Mouse (Mus musculus): ENCODE data around the gene Kdm2b. TPM values are rescaled to one million over a fixed set of nuclear protein-coding genes. Genes with fewer than 3 reads are reported as not detected.

Gene Kdm2b
- total and polyA plus RNA-seq, 3 experiments = 29.2 to 48.9 TPM; not detected in 1

DNA sequence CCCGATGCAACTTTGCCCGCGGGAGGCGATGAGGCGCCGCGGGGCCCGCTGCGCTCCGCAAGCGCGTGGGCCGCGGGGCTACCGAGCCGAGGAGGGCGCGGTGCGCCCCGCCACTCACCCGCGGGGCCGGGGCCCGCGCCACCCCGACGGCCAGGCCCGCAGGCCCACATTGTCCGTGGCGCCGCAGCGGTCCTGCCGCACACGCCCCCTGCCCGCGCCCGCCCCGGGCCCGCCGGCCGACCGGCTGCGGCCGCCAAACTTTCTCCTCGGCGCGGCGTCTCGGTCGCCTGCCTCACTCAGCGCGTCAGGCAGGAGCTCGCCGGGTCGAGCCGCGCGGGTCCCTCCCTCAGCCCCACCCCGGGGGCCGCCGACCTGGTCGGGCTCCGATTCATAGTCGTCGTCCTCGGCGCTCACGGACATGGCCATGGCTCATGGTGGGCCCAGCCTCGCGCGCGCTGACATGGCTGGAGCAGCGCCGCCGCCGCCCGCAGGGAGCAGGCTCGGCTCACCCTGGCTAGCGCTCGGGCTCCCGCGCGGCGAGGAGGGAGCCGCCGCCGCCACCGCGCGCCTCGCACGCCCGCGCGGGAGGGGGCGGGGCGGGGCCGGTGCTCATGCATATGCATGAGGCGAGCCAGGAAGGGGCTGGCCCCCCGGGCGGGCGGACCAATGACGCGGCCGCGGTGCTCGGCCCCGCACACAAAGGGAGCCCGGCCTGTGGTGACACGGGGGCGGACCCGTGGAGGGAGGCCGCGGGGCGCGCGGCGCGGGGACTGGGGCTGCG lies 89.7 kb downstream of the Kdm2b start (continued):
- no peak for TF ChIP-seq POLR2AphosphoS2 (IDR thresholded peaks at IDR 0.05; ENCODE audit: low read length)
- TF ChIP-seq NRF1 (IDR thresholded peaks at IDR 0.05; ENCODE audit: insufficient read depth, low read depth, low read length, poor library complexity, severe bottlenecking) = peak; percentile 41; the same call in 1 of the 2 replicates
- TF ChIP-seq RCOR1 (IDR thresholded peaks at IDR 0.05; ENCODE audit: low read depth, low read length) = no peak
- no peak for TF ChIP-seq POLR2AphosphoS5 (IDR thresholded peaks at IDR 0.05; ENCODE audit: borderline replicate concordance, low read depth, low read length)
- peak; percentile 49; the same call in 1 of the 2 replicates for TF ChIP-seq MAX (IDR thresholded peaks at IDR 0.05; ENCODE audit: low read length)
- no peak for TF ChIP-seq USF1 (IDR thresholded peaks at IDR 0.05; ENCODE audit: low read depth, low read length)
- TF ChIP-seq GABPA (IDR thresholded peaks at IDR 0.05; ENCODE audit: low read depth, low read length) = no peak
- no peak for TF ChIP-seq ETS1 (IDR thresholded peaks at IDR 0.05; ENCODE audit: low read depth, low read length)
- no peak for TF ChIP-seq RAD21 (IDR thresholded peaks at IDR 0.05; ENCODE audit: low read depth, low read length)
- no peak for TF ChIP-seq TCF12 (IDR thresholded peaks at IDR 0.05; ENCODE audit: low read depth, low read length)
- TF ChIP-seq MYC (IDR thresholded peaks at IDR 0.05; ENCODE audit: low read depth, low read length) = no peak
- TF ChIP-seq E2F4 (IDR thresholded peaks at IDR 0.05; ENCODE audit: borderline replicate concordance, low read depth, low read length) = no peak
- no peak for TF ChIP-seq TAL1 (IDR thresholded peaks at IDR 0.05; ENCODE audit: low read length)
- peak; percentile 60 for TF ChIP-seq NELFE (IDR thresholded peaks at IDR 0.05; ENCODE audit: low read depth, low read length)
- no peak for TF ChIP-seq UBTF (IDR thresholded peaks at IDR 0.05; ENCODE audit: borderline replicate concordance, insufficient read depth, low read depth, low read length)
- TF ChIP-seq ZNF384 (IDR thresholded peaks at IDR 0.05; ENCODE audit: low read depth, low read length) = no peak
- 0 out of 2 replicates have a peak, but pooled peaks have one; percentile 45 for TF ChIP-seq ZMIZ1 (IDR thresholded peaks at IDR 0.05; ENCODE audit: low read depth, low read length)
- TF ChIP-seq BHLHE40 (IDR thresholded peaks at IDR 0.05; ENCODE audit: borderline replicate concordance, low read depth, low read length) = no peak

DNA sequence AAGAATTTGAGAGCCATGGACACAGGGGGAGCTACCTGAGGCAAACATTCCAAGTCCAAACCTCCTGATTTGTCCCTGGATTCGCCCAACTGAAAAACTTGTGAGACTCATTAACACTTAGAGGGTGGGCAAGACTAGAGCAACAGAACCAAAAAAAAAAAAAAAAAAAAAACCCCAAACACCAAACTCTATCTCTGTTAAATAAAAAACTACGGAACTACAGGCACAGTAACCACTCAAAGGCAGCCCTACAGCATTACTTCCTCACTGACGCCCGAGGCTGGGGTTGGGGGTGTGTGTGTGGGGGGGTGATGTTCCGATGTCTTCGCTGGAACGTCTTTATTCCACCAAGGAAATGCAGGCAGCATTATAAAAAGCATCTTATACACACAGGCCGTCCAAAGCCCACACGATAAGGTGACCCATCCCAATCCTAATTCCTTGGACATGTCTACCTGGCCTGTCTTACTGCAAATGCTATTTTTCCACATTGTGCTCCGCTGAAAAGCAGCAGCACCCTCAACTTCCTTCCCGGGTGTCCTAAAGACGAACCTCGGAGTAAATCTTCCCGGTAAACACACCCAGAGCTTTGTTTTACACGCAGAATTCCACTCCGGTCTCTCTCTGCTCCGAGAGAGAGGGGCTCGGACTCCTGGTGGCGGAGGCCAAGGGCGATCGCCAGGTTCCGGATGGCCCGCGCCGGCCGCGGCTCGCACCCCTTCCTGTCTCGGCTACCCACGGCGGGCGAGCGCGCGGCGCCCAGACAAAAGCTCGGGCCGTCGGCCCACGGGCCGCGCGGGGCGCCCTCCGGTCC lies 90.5 kb downstream of the Kdm2b start:
- peak overlapping the region; percentile 82 to 99 for H3K4me3 ChIP-seq (ENCODE audit: control insufficient read depth in 1 of 2, insufficient read depth in 1 of 2, low read depth in 2 of 2, low read length in 2 of 2)
- H3K79me2 ChIP-seq (ENCODE audit: control insufficient read depth, insufficient read depth, low read length, poor library complexity) = peaks cover 26% of the 10 kb centered on the region
- H3K27me3 ChIP-seq (ENCODE audit: control insufficient read depth in 1 of 2, insufficient read depth in 2 of 2, low read length in 2 of 2) = no peaks in the 10 kb centered on the region
- H3K9ac ChIP-seq (ENCODE audit: control insufficient read depth, low read depth, low read length, poor library complexity, severe bottlenecking) = peak overlapping the region; percentile 93
- peaks cover 0 to 30% of the 10 kb centered on the region in 2 experiments; a peak in 2 of 4 replicates for H3K36me3 ChIP-seq (ENCODE audit: control insufficient read depth in 1 of 2, insufficient read depth in 2 of 2, low read length in 2 of 2)
- peak overlapping the region; percentile 52; the same call in 1 of the 2 replicates for H3K27ac ChIP-seq (ENCODE audit: control insufficient read depth, low read depth, low read length)
- DNase-seq (ENCODE audit: low read depth, low spot score) = peak; percentile 80
- peaks cover 11 to 33% of the 10 kb centered on the region in 2 experiments for H3K4me1 ChIP-seq (ENCODE audit: control insufficient read depth in 1 of 2, insufficient read depth in 2 of 2, low read length in 2 of 2)
- H3K9me3 ChIP-seq (replicated peaks; ENCODE audit: insufficient read depth, low read length) = no peaks in the 10 kb centered on the region
- TF ChIP-seq JUND (IDR thresholded peaks at IDR 0.05; ENCODE audit: low read depth, low read length) (no peak), ZKSCAN1 (IDR thresholded peaks at IDR 0.05; ENCODE audit: low read depth, low read length) (no peak), GATA1 (IDR thresholded peaks at IDR 0.05; ENCODE audit: low read depth, low read length) (no peak), NELFE (IDR thresholded peaks at IDR 0.05; ENCODE audit: low read depth, low read length) (no peak), MYC (IDR thresholded peaks at IDR 0.05; ENCODE audit: low read depth, low read length) (no peak), USF2 (IDR thresholded peaks at IDR 0.05; ENCODE audit: borderline replicate concordance in 1 of 2, insufficient read depth in 1 of 2, low read depth in 1 of 2, low read length in 2 of 2) (no peak), POLR2A (IDR thresholded peaks at IDR 0.05; ENCODE audit: control insufficient read depth in 1 of 2, insufficient read depth in 1 of 2, low read depth in 1 of 2, low read length in 2 of 2, poor library complexity in 1 of 2) (no peak), UBTF (IDR thresholded peaks at IDR 0.05; ENCODE audit: borderline replicate concordance, insufficient read depth, low read depth, low read length) (peak; percentile 25; the same call in 1 of the 2 replicates), TAL1 (IDR thresholded peaks at IDR 0.05; ENCODE audit: low read length) (no peak), KAT2A (conservative IDR thresholded peaks at IDR 0.05; ENCODE audit: low read depth, low read length) (no peak), SIN3A (IDR thresholded peaks at IDR 0.05; ENCODE audit: low read length) (0 out of 2 replicates have a peak, but pooled peaks have one; percentile 22), MAZ (IDR thresholded peaks at IDR 0.05; ENCODE audit: low read depth, low read length) (no peak; the same call in 1 of the 2 replicates), HCFC1 (IDR thresholded peaks at IDR 0.05; ENCODE audit: low read depth, low read length) (no peak), USF1 (IDR thresholded peaks at IDR 0.05; ENCODE audit: low read depth, low read length) (no peak), CTCF (IDR thresholded peaks at IDR 0.05 in 2 of 3, conservative IDR thresholded peaks at IDR 0.05 in 1 of 3; ENCODE audit: control insufficient read depth in 1 of 3, insufficient read depth in 1 of 3, low read depth in 2 of 3, low read length in 3 of 3, poor library complexity in 1 of 3, severe bottlenecking in 1 of 3) (no peak), TCF12 (IDR thresholded peaks at IDR 0.05; ENCODE audit: low read depth, low read length) (no peak), MAX (IDR thresholded peaks at IDR 0.05; ENCODE audit: low read length) (no peak), MEF2A (IDR thresholded peaks at IDR 0.05; ENCODE audit: extremely low read depth, insufficient replicate concordance, low read depth, low read length, poor library complexity, severe bottlenecking) (no peak)

Measured in MEL (cell line).